Mouse (Mus musculus): Measurements from ENCODE around the gene March6.

Gene March6

DNA sequence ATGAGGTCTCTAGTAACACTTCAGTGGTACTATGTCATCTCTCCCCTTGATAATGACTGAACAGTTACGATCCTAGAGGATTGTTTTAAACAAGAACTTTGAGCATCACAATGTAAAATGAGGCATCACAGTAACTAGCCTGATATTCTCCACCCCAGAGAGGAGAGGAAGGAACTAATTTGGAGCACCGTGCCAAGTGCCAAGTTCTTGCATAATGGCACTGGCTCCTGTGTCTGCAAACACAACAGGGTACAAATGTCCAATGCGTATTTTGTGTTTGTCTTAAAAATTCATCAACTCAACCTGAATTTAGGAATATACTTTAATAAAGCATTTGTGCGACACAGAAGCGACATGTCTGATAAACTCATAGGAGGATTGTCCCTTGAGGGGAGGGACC, 74.5 kb downstream of the March6 start:
- in situ Hi-C loops (cut with MboI; ENCODE audit: low sequenced_read_pairs), result no loop called here

DNA sequence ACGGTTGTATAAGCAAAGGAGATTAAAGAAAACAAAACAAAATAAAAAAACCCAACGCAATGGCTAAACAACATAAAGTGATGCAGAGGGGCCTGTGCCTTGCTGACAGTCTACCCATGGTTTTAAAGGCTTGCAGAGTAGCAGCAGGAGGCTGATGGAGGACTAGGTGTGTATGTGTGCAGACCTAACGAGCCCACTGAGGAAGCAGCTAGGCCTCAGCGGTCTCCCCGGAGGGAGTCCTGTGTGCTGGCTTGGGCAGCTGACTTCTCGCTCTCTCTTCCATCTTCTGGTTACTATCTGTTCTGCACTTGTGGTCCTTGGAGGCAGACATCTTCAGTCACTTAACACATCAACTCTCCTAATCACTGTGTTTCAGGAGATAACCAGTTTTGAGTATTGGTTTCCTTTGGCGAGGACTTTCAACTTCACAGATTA, 76.0 kb downstream of the March6 start:
- in situ Hi-C loops (cut with MboI; ENCODE audit: low sequenced_read_pairs), result no loop called here

DNA sequence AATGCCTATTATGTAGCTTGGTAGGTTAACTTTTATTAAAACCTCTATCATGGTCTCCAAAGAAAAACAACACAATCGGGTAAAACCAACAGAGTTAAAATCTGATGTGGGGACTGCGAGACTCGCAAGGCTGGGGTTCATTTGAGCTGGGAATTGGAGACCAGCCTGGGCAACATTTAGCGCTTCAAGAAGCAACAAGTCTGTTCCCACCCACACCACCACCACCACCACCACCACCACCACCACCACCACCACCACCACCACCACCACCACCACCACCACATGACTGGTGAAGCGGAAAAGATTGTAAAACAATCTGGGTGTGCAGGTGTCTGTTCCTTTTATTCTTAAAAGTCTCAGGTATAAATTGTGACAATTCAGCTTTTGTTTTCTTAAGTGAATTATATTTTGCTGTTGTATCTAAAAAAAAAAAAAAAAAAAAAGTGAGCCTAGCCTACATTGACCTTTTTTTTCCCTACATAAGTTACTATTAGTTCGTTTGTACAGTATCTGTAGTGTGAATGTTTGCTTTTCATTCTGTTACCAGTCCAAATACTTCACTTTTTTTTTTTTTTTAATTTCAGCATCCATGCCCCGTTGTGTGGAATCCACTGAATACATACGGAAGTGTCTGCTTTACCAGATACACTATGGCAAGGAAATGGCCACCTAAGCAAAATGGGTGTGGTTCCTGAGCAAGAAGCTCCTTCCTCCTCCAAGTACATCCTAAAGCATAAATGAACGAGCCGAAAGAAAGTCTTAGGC, 76.6 kb downstream of the March6 start:
- in situ Hi-C loops (cut with MboI; ENCODE audit: low sequenced_read_pairs), result no loop called here

GRCm38 (mm10) chr15:31453098-31453916, 77.5 kb downstream of the March6 start, which contains the start of gene Ropn1l:
TSS of gene Ropn1l (minus strand) at chr15:31453737.
- in situ Hi-C loops (cut with MboI; ENCODE audit: low sequenced_read_pairs), result no loop called here

GRCm38 (mm10) chr15:31452336-31453097, 78.3 kb downstream of the March6 start:
- in situ Hi-C loops (cut with MboI; ENCODE audit: low sequenced_read_pairs), result no loop called here

- in situ Hi-C loops (cut with MboI; ENCODE audit: low sequenced_read_pairs), result loop anchor here (10.0 to 25.0 kb wide), 2 partner anchors 125 to 512 kb away; no protein-coding TSS in a partner anchor
Observed at GRCm38 (mm10) chr15:31449772-31450171, 81.1 kb downstream of the March6 start.

GRCm38 (mm10) chr15:31447121-31447520, 83.7 kb downstream of the March6 start:
- in situ Hi-C loops (cut with MboI; ENCODE audit: low sequenced_read_pairs), result loop anchor here (10.0 to 25.0 kb wide), 2 partner anchors 122 to 510 kb away; no protein-coding TSS in a partner anchor

DNA sequence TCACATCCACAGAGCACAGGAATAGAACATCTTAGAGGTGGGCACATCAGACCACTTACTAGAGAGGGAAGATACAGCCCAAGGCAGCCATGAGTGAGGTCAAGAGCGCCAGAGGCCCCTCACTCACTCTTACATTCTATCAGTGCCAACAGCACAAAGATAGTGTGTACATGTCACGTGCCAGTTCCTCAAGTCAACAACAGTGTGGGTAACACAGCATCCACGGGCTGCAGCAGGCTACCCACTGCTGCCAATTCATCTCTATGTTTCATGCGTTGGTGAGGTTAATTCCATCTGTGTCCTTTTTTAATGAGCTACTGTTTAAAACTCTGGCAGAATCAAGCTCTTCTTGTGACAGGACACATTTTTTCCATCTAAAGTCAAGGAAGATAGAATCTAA, 88.2 kb downstream of the March6 start:
- in situ Hi-C loops (cut with MboI; ENCODE audit: low sequenced_read_pairs), result loop anchor here (10.0 to 25.0 kb wide), 2 partner anchors 118 to 505 kb away; no protein-coding TSS in a partner anchor

DNA sequence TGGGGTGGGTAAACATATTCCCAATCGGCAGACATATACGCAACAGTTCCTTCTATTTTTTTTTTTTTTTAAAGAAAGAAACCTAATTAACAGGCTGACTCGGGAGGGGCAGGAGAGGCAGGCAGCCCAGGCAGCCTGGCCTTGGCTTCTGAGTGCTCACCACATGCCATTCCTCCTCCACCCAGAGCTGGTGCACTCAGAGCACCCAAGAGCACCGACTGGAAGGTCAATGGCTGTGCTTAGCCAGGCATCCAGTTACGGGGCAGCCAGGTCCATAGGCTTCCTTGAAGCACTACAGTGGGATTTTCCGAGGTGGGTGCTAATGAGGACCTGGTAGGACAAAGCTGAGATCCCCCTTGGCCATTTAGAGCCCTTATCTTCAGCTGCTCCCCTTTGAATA, 88.9 kb downstream of the March6 start:
- in situ Hi-C loops (cut with MboI; ENCODE audit: low sequenced_read_pairs), result loop anchor here (10.0 to 25.0 kb wide), 2 partner anchors 117 to 505 kb away; no protein-coding TSS in a partner anchor

- in situ Hi-C loops (cut with MboI; ENCODE audit: low sequenced_read_pairs), result loop anchor here (25.0 kb wide), 1 partner anchor 500 kb away; no protein-coding TSS in a partner anchor
Observed at GRCm38 (mm10) chr15:31436811-31437210, 94.0 kb downstream of the March6 start.

DNA sequence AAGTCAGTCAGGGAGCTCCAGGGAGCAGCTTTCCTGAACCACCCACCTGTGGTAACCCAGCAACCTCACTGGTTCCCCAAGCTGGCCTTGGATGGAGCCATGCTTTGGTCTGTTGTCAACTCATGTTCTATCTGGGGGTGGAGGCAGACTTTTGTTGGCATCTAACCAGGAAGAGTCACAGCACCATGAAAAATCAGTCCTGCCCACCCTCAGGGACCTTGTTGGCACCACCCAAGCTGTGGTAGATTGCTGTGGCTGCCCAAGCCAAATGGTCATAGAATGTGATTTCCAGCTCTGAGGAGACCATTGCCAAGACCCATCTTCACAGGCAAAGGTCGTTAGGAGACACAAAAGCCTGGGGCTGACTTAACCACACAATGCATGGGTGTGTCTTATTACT, 94.8 kb downstream of the March6 start:
- in situ Hi-C loops (cut with MboI; ENCODE audit: low sequenced_read_pairs), result loop anchor here (25.0 kb wide), 1 partner anchor 499 kb away; no protein-coding TSS in a partner anchor

GRCm38 (mm10) chr15:31433768-31434167, 97.1 kb downstream of the March6 start:
- in situ Hi-C loops (cut with MboI; ENCODE audit: low sequenced_read_pairs), result loop anchor here (25.0 kb wide), 1 partner anchor 496 kb away; no protein-coding TSS in a partner anchor

DNA sequence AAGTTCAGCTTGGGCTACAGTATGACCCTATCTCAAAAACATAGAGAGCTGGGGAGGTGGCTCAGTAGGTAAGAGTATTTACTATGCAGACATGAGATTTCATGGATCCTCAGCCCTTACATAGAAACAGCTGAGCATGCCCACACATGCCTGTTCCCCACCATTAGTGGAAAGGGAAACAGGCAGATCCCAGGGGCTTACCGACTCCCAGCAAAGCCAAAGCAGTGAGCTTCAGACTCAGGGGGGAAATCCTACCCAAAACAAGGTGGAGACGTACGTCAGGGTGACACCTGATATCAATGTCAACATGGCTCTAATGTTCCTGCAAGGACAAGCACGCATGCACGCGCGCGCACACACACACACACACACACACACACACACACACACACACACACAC, 99.0 kb downstream of the March6 start:
- in situ Hi-C loops (cut with MboI; ENCODE audit: low sequenced_read_pairs), result loop anchor here (25.0 kb wide), 1 partner anchor 495 kb away; no protein-coding TSS in a partner anchor

- in situ Hi-C loops (cut with MboI; ENCODE audit: low sequenced_read_pairs), result loop anchor here (25.0 kb wide), 1 partner anchor 493 kb away; no protein-coding TSS in a partner anchor
Observed at GRCm38 (mm10) chr15:31430014-31430413, 100.8 kb downstream of the March6 start.

GRCm38 (mm10) chr15:31429429-31429828, 101.4 kb downstream of the March6 start:
- in situ Hi-C loops (cut with MboI; ENCODE audit: low sequenced_read_pairs), result loop anchor here (25.0 kb wide), 1 partner anchor 492 kb away; no protein-coding TSS in a partner anchor

- in situ Hi-C loops (cut with MboI; ENCODE audit: low sequenced_read_pairs), result loop anchor here (25.0 kb wide), 1 partner anchor 491 kb away; no protein-coding TSS in a partner anchor
Observed at GRCm38 (mm10) chr15:31428571-31428970, 102.3 kb downstream of the March6 start.

DNA sequence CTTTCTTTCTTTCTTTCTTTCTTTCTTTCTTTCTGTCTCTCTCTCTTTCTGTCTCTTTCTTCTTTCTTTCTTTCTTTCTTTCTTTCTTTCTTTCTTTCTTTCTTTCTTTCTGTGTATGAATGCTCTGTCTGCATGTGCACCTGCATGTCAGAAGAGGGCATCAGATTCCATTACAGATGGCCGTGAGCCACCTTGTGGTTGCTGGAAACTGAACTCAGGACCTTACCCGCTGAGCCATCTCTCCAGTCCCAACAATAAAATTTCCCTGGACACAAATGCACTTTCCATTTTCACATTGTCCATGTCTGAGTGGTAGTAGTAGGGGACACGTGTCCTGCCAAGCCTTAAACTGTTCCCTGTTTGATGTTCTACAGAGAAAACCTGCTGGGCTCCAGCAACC, 103.5 kb downstream of the March6 start:
- in situ Hi-C loops (cut with MboI; ENCODE audit: low sequenced_read_pairs), result loop anchor here (25.0 kb wide), 1 partner anchor 490 kb away; no protein-coding TSS in a partner anchor

- in situ Hi-C loops (cut with MboI; ENCODE audit: low sequenced_read_pairs), result loop anchor here (25.0 kb wide), 1 partner anchor 489 kb away; no protein-coding TSS in a partner anchor
Observed at GRCm38 (mm10) chr15:31426066-31426706, 104.7 kb downstream of the March6 start.

DNA sequence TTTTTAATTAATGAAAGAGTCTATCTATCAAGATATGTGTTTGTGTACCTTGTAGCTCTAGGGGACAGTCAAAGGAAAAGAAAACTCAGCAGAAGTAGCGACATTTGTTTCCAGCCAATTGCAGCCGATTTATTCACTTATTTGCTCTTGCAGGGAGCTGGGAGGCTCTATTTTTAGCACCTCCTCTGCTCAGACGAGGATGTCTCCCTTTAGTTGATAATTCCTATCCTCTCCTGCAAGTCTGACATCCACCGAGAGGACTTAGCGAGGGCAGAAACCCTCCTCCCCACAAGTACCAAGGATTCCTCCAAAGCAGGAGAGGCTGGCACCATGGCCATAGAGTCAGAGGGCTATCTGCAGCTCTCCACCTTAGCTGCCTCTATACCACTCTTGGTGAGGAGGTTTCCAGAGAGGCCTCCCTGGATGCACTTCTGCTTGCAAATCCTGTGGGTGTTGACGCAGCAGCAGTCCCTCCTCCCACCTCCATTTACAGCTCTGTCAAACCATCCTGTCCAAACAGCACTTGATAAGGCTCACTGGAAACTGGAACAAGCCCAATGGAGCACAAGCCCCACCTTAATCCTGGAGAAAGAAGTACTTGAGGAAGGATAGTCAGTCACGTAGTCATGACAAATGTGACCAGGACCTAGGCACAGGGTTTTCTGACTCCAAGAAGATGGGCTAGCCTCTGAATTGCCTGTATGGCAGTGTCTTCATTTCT, 108.0 kb downstream of the March6 start:
- in situ Hi-C loops (cut with MboI; ENCODE audit: low sequenced_read_pairs), result no loop called here
